Mouse (Mus musculus) ES-Bruce4 (cell line): Measurements from ENCODE around the gene Gdf3.

Source experiments
- CTCF ChIP-seq: IDR thresholded peaks from one replicate; pipeline ENCODE4 v1.8.1; 2011; ENCODE audit warnings: low read depth, low read length
- EP300 ChIP-seq: IDR thresholded peaks from 2 replicates; pipeline ENCODE4 v1.6.1; 2011; ENCODE audit warnings: low read depth, low read length; ENCODE audit not compliant: insufficient read depth
- POLR2A ChIP-seq: IDR thresholded peaks from one replicate; pipeline ENCODE4 v1.8.1; 2011; ENCODE audit warnings: low read length; ENCODE audit not compliant: insufficient read depth

DNA sequence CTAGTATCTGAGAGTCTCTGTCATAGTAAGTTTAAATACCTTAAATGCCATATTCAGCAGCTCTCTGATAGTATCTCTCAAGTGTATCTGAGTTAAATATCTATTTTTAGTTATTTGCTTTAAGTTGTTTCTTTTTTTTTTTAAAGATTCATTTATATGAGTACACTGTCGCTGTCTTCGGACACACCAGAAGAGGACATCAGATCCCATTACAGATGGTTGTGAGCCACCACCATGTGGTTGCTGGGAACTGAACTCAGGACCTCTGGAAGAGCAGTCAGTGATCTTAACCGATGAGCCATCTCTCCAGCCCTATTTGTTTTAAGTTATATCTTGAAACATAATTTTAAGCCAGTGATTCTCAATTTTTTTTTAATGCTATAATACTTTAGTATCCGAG lies 8.9 kb downstream of the Gdf3 start:
- TF ChIP-seq EP300: no peak
- TF ChIP-seq POLR2A: no peak
- no peak for TF ChIP-seq CTCF
